Mouse (Mus musculus) limb, embryonic 11.5 days (tissue): Measurements from ENCODE around the gene Emilin2. TPM values are rescaled to one million over a fixed set of nuclear protein-coding genes. Genes with fewer than 3 reads are reported as not detected.

Source experiments
- ATAC-seq: fragments of 200-750 bp; cut with Nextera tagmentation; 2 replicates; pipeline ENCODE4 v1.8.0; 2017; ENCODE audit warnings: low read depth; ENCODE audit not compliant: insufficient number of reproducible peaks, low FRiP score, low TSS enrichment
- DNase-seq: peaks from one replicate; pipeline ENCODE4 v3.0.0-alpha.2; 2015; ENCODE audit warnings: low spot score
- H3K27ac ChIP-seq: fragments of 300-500 bp; sonication (generic); replicated peaks from 2 replicates; pipeline ENCODE4 v1.5.1; 2014; ENCODE audit warnings: low read depth, mild to moderate bottlenecking, low read length
- H3K27me3 ChIP-seq: fragments of 300-500 bp; sonication (generic); 2 replicates; pipeline ENCODE4 v1.6.1; 2014; ENCODE audit warnings: mild to moderate bottlenecking, low read length, mixed read lengths; ENCODE audit not compliant: control insufficient read depth, insufficient read depth
- H3K36me3 ChIP-seq: fragments of 300-500 bp; sonication (generic); 2 replicates; pipeline ENCODE4 v1.6.1; 2014; ENCODE audit warnings: mild to moderate bottlenecking, low read length, moderate library complexity, mixed read lengths; ENCODE audit not compliant: control insufficient read depth, insufficient read depth
- H3K4me1 ChIP-seq: fragments of 300-500 bp; sonication (generic); 2 replicates; pipeline ENCODE4 v1.6.1; 2014; ENCODE audit warnings: low read length, mixed read lengths; ENCODE audit not compliant: control insufficient read depth, insufficient read depth
- H3K4me2 ChIP-seq: fragments of 300-500 bp; sonication (generic); 2 replicates; pipeline ENCODE4 v1.6.1; 2014; ENCODE audit warnings: low read depth, mild to moderate bottlenecking, moderate library complexity; ENCODE audit not compliant: severe bottlenecking
- H3K4me3 ChIP-seq: fragments of 300-500 bp; sonication (generic); 2 replicates; pipeline ENCODE4 v1.5.1; 2014; ENCODE audit warnings: low read depth, low read length
- H3K9ac ChIP-seq: fragments of 300-500 bp; sonication (generic); 2 replicates; pipeline ENCODE4 v1.6.1; 2014; ENCODE audit warnings: mild to moderate bottlenecking, low read length
- H3K9me3 ChIP-seq: fragments of 300-500 bp; sonication (generic); 2 replicates; pipeline ENCODE4 v1.6.1; 2016; ENCODE audit warnings: low read length; ENCODE audit not compliant: control insufficient read depth
- WGBS: fragments of 180-500 bp; shearing (Covaris S2); extraction: QIAGEN DNeasy Blood & Tissue Kit; methylation state at CpG from one replicate; pipeline ENCODE4 v1.1.7; 2014; 5-methylcytosine and 5-hydroxymethylcytosine counted together
- polyA plus RNA-seq: library from polyadenylated mRNA; unstranded; fragments of >200 nt; fragmentation: Nextera tagmentation; extraction: Ambion mirVana; gene quantifications from 2 replicates; pipeline ENCODE4 v1.2.1, GENCODE M21; 2014

The Emilin2 gene
- polyA plus RNA-seq, 1 experiment from 2014 or later = 15.8 TPM

GRCm38 (mm10) chr17:71284890-71285289 is 26.9 kb downstream of the Emilin2 start:
- H3K9ac ChIP-seq = no peak overlapping the region
- H3K36me3 ChIP-seq = no peaks in the 10 kb centered on the region
- H3K4me3 ChIP-seq = no peak overlapping the region
- no peak overlapping the region for H3K27ac ChIP-seq
- no peaks in the 10 kb centered on the region for H3K27me3 ChIP-seq
- H3K4me2 ChIP-seq = no peak overlapping the region
- H3K4me1 ChIP-seq = peaks cover 5% of the 10 kb centered on the region; the same call in 1 of the 2 replicates
- ATAC-seq = no peak
- no peak for DNase-seq
- no peaks in the 10 kb centered on the region for H3K9me3 ChIP-seq
- 57% methylated on average over 6 of the region's 6 CpGs for whole genome bisulfite sequencing

- H3K4me2 ChIP-seq = no peak overlapping the region
These were observed 28.5 kb downstream of the Emilin2 start for GRCm38 (mm10) chr17:71283237-71283636.

GRCm38 (mm10) chr17:71282716-71283115 is 29.1 kb downstream of the Emilin2 start:
- no peak overlapping the region for H3K27ac ChIP-seq
- no peak overlapping the region for H3K4me2 ChIP-seq

More at GRCm38 (mm10) chr17:71283237-71283636, 28.5 kb downstream of the Emilin2 start:
- Histone ChIP-seq H3K9me3 (no peaks in the 10 kb centered on the region), H3K4me1 (peaks cover 5% of the 10 kb centered on the region; the same call in 1 of the 2 replicates), H3K27me3 (no peaks in the 10 kb centered on the region), H3K4me3 (no peak overlapping the region), H3K36me3 (no peaks in the 10 kb centered on the region), H3K9ac (no peak overlapping the region), H3K27ac (no peak overlapping the region)
- 93% methylated on average over 4 of the region's 4 CpGs for WGBS
- no peak for DNase-seq
- no peak for ATAC-seq

GRCm38 (mm10) chr17:71277701-71278491 is 33.9 kb downstream of the Emilin2 start:
- no peak overlapping the region for H3K4me3 ChIP-seq
- no peaks in the 10 kb centered on the region for H3K4me1 ChIP-seq
- H3K4me2 ChIP-seq = no peak overlapping the region
- DNase-seq (no peak), ATAC-seq (no peak)
- 92% methylated on average over 6 of the region's 6 CpGs for WGBS
- no peak overlapping the region for H3K27ac ChIP-seq
- no peaks in the 10 kb centered on the region for H3K27me3 ChIP-seq
- no peaks in the 10 kb centered on the region for H3K36me3 ChIP-seq
- no peaks in the 10 kb centered on the region for H3K9me3 ChIP-seq
- no peak overlapping the region for H3K9ac ChIP-seq

More at GRCm38 (mm10) chr17:71282716-71283115, 29.1 kb downstream of the Emilin2 start:
- no peaks in the 10 kb centered on the region for H3K9me3 ChIP-seq
- 95% methylated on average over 9 of the region's 9 CpGs for WGBS
- no peaks in the 10 kb centered on the region for H3K36me3 ChIP-seq
- no peaks in the 10 kb centered on the region for H3K27me3 ChIP-seq
- DNase-seq (no peak), ATAC-seq (no peak)
- H3K9ac ChIP-seq = no peak overlapping the region
- H3K4me1 ChIP-seq = peaks cover 5% of the 10 kb centered on the region; the same call in 1 of the 2 replicates
- no peak overlapping the region for H3K4me3 ChIP-seq

GRCm38 (mm10) chr17:71276771-71277170 is 35.0 kb downstream of the Emilin2 start:
- Histone ChIP-seq H3K4me3 (no peak overlapping the region), H3K27ac (no peak overlapping the region), H3K9ac (no peak overlapping the region), H3K36me3 (peaks cover 2% of the 10 kb centered on the region; the same call in 1 of the 2 replicates), H3K9me3 (no peaks in the 10 kb centered on the region), H3K4me1 (no peaks in the 10 kb centered on the region), H3K4me2 (no peak overlapping the region), H3K27me3 (no peaks in the 10 kb centered on the region)
- no peak for ATAC-seq
- WGBS = 91% methylated on average over 10 of the region's 10 CpGs
- no peak for DNase-seq

- Histone ChIP-seq H3K4me1 (no peaks in the 10 kb centered on the region), H3K27ac (no peak overlapping the region), H3K4me2 (no peak overlapping the region), H3K27me3 (no peaks in the 10 kb centered on the region), H3K9ac (no peak overlapping the region), H3K9me3 (no peaks in the 10 kb centered on the region), H3K4me3 (no peak overlapping the region), H3K36me3 (peaks cover 2% of the 10 kb centered on the region; the same call in 1 of the 2 replicates)
- DNase-seq = no peak
- 95% methylated on average over 12 of the region's 12 CpGs for WGBS
- no peak for ATAC-seq
These were observed 37.9 kb downstream of the Emilin2 start for GRCm38 (mm10) chr17:71273901-71274300.

- no peaks in the 10 kb centered on the region for H3K27me3 ChIP-seq
- no peak for DNase-seq
- H3K27ac ChIP-seq = no peak overlapping the region
- H3K36me3 ChIP-seq = peaks cover 2% of the 10 kb centered on the region; the same call in 1 of the 2 replicates
- H3K4me3 ChIP-seq = no peak overlapping the region
- H3K4me1 ChIP-seq = no peaks in the 10 kb centered on the region
- WGBS = 89% methylated on average over 3 of the region's 3 CpGs
- H3K9ac ChIP-seq = no peak overlapping the region
- ATAC-seq = no peak
- H3K9me3 ChIP-seq = no peaks in the 10 kb centered on the region
- H3K4me2 ChIP-seq = no peak overlapping the region
These were observed 43.2 kb downstream of the Emilin2 start for GRCm38 (mm10) chr17:71268599-71268998.

- no peak for ATAC-seq
- H3K9me3 ChIP-seq = no peaks in the 10 kb centered on the region
- no peaks in the 10 kb centered on the region for H3K27me3 ChIP-seq
- H3K4me3 ChIP-seq = no peak overlapping the region
- H3K9ac ChIP-seq = no peak overlapping the region
- peaks cover 2% of the 10 kb centered on the region; the same call in 1 of the 2 replicates for H3K36me3 ChIP-seq
- no peak overlapping the region for H3K27ac ChIP-seq
- DNase-seq = no peak
- WGBS = 90% methylated on average over 10 of the region's 10 CpGs
- no peaks in the 10 kb centered on the region for H3K4me1 ChIP-seq
- no peak overlapping the region for H3K4me2 ChIP-seq
These were observed 43.6 kb downstream of the Emilin2 start for GRCm38 (mm10) chr17:71268152-71268551.
